Mouse (Mus musculus) adrenal gland, postnatal 14 days (tissue): ENCODE results near the gene Gpr4. TPM values are rescaled to one million over a fixed set of nuclear protein-coding genes. Genes with fewer than 3 reads are reported as not detected.

ENCODE experiments used
- DNase-seq: peaks from one replicate; pipeline ENCODE4 v3.0.0; 2021; ENCODE audit warnings: mixed read lengths
- microRNA-seq, 2 experiments: library from miRNA; unstranded; fragments of <30 nt; microRNA quantifications; one replicate each; pipeline ENCODE4 v1.2.0; 2021
- total RNA-seq: library from RNA; stranded (reverse); gene quantifications from 2 replicates; pipeline ENCODE4 v1.2.3, GENCODE M21; 2021

Gene Gpr4
- total RNA-seq, 1 experiment from 2014 or later: 9.7 TPM

- no peak for DNase-seq
These were observed 53.8 kb downstream of the Gpr4 start for GRCm38 (mm10) chr7:19265928-19266822.

GRCm38 (mm10) chr7:19267051-19267450 lies 54.7 kb downstream of the Gpr4 start:
- DNase-seq: no peak

- DNase-seq: no peak
These were observed 56.8 kb downstream of the Gpr4 start for GRCm38 (mm10) chr7:19268993-19269681.

GRCm38 (mm10) chr7:19269721-19270441 lies 57.5 kb downstream of the Gpr4 start:
- DNase-seq: peak; percentile 82

GRCm38 (mm10) chr7:19270509-19271237 lies 58.3 kb downstream of the Gpr4 start:
- DNase-seq: peak; percentile 43

GRCm38 (mm10) chr7:19271238-19272172 lies 59.2 kb downstream of the Gpr4 start, which contains the start of gene Vasp:
Gene Vasp, minus strand, starts transcription at chr7:19271817.
- peak; percentile 92 for DNase-seq

GRCm38 (mm10) chr7:19272173-19272764 lies 59.9 kb downstream of the Gpr4 start:
- peak; percentile 87 for DNase-seq

Small RNAs within 50 kb of the gene (microRNA-seq; reads per million reads assigned to microRNA genes)
- 425 to 433 reads per million in 2 experiments for gene Mir330

Other genes starting within 250 kb of the Gpr4 start
- not detected in 2 replicates for gene Nanos2, start 225.1 kb upstream of the Gpr4 start, total RNA-seq
- 7.1 and 8.2 TPM in 2 replicates for gene Mypop, start 221.3 kb upstream of the Gpr4 start, total RNA-seq
- gene Irf2bp1, start 208.5 kb upstream of the Gpr4 start, total RNA-seq: 35.9 and 38.6 TPM in 2 replicates
- gene Foxa3, start 189.0 kb upstream of the Gpr4 start, total RNA-seq: 0.34 and 6.8 TPM in 2 replicates
- gene Sympk, start 188.2 kb upstream of the Gpr4 start, total RNA-seq: 83.7 and 84.3 TPM in 2 replicates
- not detected in 2 replicates for gene Rsph6a, start 157.8 kb upstream of the Gpr4 start, total RNA-seq
- 45.7 and 47.7 TPM in 2 replicates for gene Dmwd, start 136.3 kb upstream of the Gpr4 start, total RNA-seq
- gene Dmpk, start 128.7 kb upstream of the Gpr4 start, total RNA-seq: 64.2 and 65.6 TPM in 2 replicates
- gene Six5, start 117.9 kb upstream of the Gpr4 start, total RNA-seq: 13.3 and 15.3 TPM in 2 replicates
- 0.19 TPM in 1 of 2 replicates, not detected in the other for gene Gm4969, start 94.2 kb upstream of the Gpr4 start, total RNA-seq
- gene Fbxo46, start 92.7 kb upstream of the Gpr4 start, total RNA-seq: 11.2 and 11.9 TPM in 2 replicates
- 13.2 and 15.2 TPM in 2 replicates for gene Qpctl, start 63.2 kb upstream of the Gpr4 start, total RNA-seq
- gene Snrpd2, start 62.8 kb upstream of the Gpr4 start, total RNA-seq: 79.1 and 87.8 TPM in 2 replicates
- gene Gipr, start 46.4 kb upstream of the Gpr4 start, total RNA-seq: 0.71 and 0.93 TPM in 2 replicates
- gene Eml2, start 36.1 kb upstream of the Gpr4 start, total RNA-seq: 36.9 and 46.6 TPM in 2 replicates
- gene Opa3, start 15.8 kb downstream of the Gpr4 start, total RNA-seq: 27.5 and 28.5 TPM in 2 replicates
- gene Vasp, start 59.3 kb downstream of the Gpr4 start, total RNA-seq: 62.0 and 79.0 TPM in 2 replicates
- 0.19 TPM in 1 of 2 replicates, not detected in the other for gene Ppm1n, start 67.5 kb downstream of the Gpr4 start, total RNA-seq
- gene Rtn2, start 70.1 kb downstream of the Gpr4 start, total RNA-seq: 6.0 and 7.9 TPM in 2 replicates
- gene Fosb, start 97.5 kb downstream of the Gpr4 start, total RNA-seq: 2.1 and 22.4 TPM in 2 replicates
- 37.1 and 46.7 TPM in 2 replicates for gene Ercc1, start 132.2 kb downstream of the Gpr4 start, total RNA-seq
- gene Cd3eap, start 146.9 kb downstream of the Gpr4 start, total RNA-seq: 12.2 and 14.5 TPM in 2 replicates
- gene Ppp1r13l, start 147.2 kb downstream of the Gpr4 start, total RNA-seq: 7.3 and 8.3 TPM in 2 replicates
- 28.2 and 30.2 TPM in 2 replicates for gene Ercc2, start 169.5 kb downstream of the Gpr4 start, total RNA-seq
- 1.3 and 2.7 TPM in 2 replicates for gene Klc3, start 191.6 kb downstream of the Gpr4 start, total RNA-seq
- gene Ckm, start 192.2 kb downstream of the Gpr4 start, total RNA-seq: 0.74 and 0.79 TPM in 2 replicates
- 45.1 and 45.2 TPM in 2 replicates for gene Mark4, start 246.3 kb downstream of the Gpr4 start, total RNA-seq